Mouse (Mus musculus) stomach, adult 2 months (tissue): ENCODE data around the gene Fig4. TPM values are rescaled to one million over a fixed set of nuclear protein-coding genes. Genes with fewer than 3 reads are reported as not detected.

Experiments used
- polyA plus RNA-seq: library from polyadenylated mRNA; depleted of rRNA; stranded (reverse); fragments of >200 nt; gene quantifications from 2 replicates; pipeline ENCODE4 v1.2.3, GENCODE M21; 2012; rRNA removed

Fig4 gene
- 3.0 and 3.2 TPM in 2 replicates for polyA plus RNA-seq

DNA sequence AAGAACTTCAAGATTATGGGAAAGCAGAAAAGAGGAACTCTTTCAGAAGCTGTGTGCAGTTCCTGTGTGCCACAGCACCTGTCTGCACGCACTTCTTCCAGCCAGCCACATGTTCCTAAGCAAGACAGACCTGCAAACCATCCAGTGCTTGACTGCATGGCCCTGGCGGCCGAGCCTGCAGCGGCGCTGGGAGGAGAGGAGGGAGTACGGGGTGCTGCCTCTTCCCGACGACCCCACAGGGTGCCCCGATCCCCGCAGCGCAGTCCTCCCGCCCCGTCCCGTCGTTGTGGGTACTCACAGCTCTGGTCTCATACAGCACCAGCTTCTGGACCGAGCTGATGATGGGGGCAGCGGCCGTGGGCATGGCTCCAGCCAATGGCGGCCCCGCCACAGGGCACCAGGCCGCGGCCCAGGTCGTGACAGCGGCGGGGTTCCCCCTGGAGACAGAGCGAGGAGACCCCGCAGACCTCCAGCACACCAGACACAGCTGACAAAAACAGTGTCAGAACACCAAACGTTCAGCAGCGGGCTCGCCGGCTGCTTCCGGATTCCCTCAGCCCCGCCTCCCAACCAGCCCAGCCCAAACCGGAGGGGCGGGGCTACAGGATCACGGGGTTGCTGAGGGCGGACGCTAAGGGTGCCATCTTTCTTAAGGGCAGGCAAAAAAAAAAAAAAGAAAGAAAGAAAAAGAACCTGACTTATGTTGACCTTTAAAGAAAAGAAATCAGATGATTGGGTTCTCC lies at the start of gene Fig4:
TSS of gene Fig4 (minus strand) at position 572 of the 743 bp plus-strand sequence.

DNA sequence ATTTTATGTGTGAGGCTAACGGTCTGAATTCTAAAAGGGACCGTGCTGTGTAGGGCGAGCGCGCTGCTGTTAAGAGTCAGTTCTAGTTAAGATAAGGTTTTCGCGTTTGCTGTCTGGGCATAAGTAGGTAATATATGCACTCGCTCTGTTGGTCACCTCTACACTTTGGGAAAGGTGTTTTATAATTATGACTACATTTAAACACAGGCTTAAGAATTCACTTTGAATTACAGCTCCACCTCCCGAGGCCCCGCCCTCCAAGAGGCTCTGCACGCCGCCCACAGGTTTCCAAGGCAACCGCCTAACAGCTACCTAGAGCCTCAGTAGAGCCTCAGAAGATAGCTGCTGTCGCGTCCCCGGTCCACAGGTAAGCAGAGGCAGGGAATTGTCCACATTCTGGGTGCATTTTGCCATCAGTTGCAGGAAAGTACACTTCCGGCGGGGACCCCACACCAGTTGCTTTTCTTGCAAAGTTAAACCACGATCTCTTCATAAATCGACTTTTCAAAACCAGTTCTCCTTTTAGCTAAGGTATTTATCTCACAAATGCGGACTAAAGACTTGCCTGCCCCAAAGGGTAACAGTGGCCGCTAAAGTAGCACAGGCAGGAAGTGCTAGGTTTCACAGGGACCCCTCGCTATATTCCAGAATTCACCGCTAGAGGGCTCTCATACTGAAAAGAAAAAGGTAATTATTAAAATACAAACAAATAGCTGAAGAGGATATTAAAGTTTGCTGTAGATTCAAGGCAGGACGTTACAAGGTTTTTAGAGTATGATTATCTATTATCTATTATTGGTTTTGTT lies 782 bp upstream of the Fig4 start, which contains the start of gene Ak9:
TSS of gene Ak9 (plus strand) at position 342 of the 806 bp plus-strand sequence.

Other genes starting within 250 kb of the Fig4 start
- gene Gpr6, start 231.0 kb downstream of the Fig4 start, polyA plus RNA-seq: 0.09 TPM in 1 of 2 replicates, not detected in the other
- gene Ak9, start 720 bp upstream of the Fig4 start, polyA plus RNA-seq: not detected in 2 replicates
- gene Zbtb24, start 147.1 kb upstream of the Fig4 start, polyA plus RNA-seq: 4.2 and 4.6 TPM in 2 replicates
- gene Mical1, start 173.1 kb upstream of the Fig4 start, polyA plus RNA-seq: 20.8 and 22.3 TPM in 2 replicates
- 38.8 and 48.1 TPM in 2 replicates for gene Smpd2, start 187.1 kb upstream of the Fig4 start, polyA plus RNA-seq
- gene Ppil6, start 187.2 kb upstream of the Fig4 start, polyA plus RNA-seq: 0.11 and 0.44 TPM in 2 replicates
- 42.3 and 44.8 TPM in 2 replicates for gene Cd164, start 216.2 kb upstream of the Fig4 start, polyA plus RNA-seq